Mouse (Mus musculus): ENCODE measurements around the gene 2900026A02Rik.

- TF ChIP-seq POLR2AphosphoS2 (IDR thresholded peaks at IDR 0.05; ENCODE audit: low read length) (no peak), KAT2A (conservative IDR thresholded peaks at IDR 0.05; ENCODE audit: low read depth, low read length) (no peak), POLR2A (IDR thresholded peaks at IDR 0.05; ENCODE audit: control insufficient read depth in 1 of 2, insufficient read depth in 1 of 2, low read depth in 1 of 2, low read length in 2 of 2, poor library complexity in 1 of 2) (no peak), MXI1 (IDR thresholded peaks at IDR 0.05; ENCODE audit: low read depth, low read length) (no peak), CTCF (IDR thresholded peaks at IDR 0.05 in 2 of 3, conservative IDR thresholded peaks at IDR 0.05 in 1 of 3; ENCODE audit: control insufficient read depth in 1 of 3, insufficient read depth in 1 of 3, low read depth in 2 of 3, low read length in 3 of 3, poor library complexity in 1 of 3, severe bottlenecking in 1 of 3) (no peak)
Observed at GRCm38 (mm10) chr5:113171968-113172578, 49.0 kb downstream of the 2900026A02Rik start.
